Mouse (Mus musculus) kidney, adult 2 months (tissue): ENCODE data around the gene Cep170b.

Source experiments
- CTCF ChIP-seq: fragments of 200-500 bp; conservative IDR thresholded peaks from 2 replicates; pipeline ENCODE4 v1.5.1; 2011; ENCODE audit warnings: low read depth, mild to moderate bottlenecking, control low read depth, low read length, moderate library complexity, mixed read lengths; ENCODE audit not compliant: insufficient read depth, insufficient read length
- POLR2A ChIP-seq: fragments of 200-500 bp; IDR thresholded peaks from one replicate; pipeline ENCODE4 v1.6.1; 2011; ENCODE audit warnings: low read depth, low read length, control low read depth

- TF ChIP-seq CTCF (no peak), POLR2A (no peak)
Observed at GRCm38 (mm10) chr12:112688458-112688857, 31.8 kb upstream of the Cep170b start.
